Mouse (Mus musculus): ENCODE data around the gene Zbtb12. TPM values are rescaled to one million over a fixed set of nuclear protein-coding genes. Genes with fewer than 3 reads are reported as not detected.
A peak's percentile ranks its signal among the peaks of the same experiment; 100 is the strongest.

Zbtb12 gene
- polyA plus RNA-seq, 1 experiment from 2014 or later, result 8.0 TPM

Small RNA genes lying within 50 kb of the gene (microRNA-seq; reads per million reads assigned to microRNA genes)
- gene Mir6970 (not detected), gene Mir6971 (3.3 reads per million, percentile 12 among the genes with 10 or more reads in this experiment), gene Mir6972 (not detected)

Other genes with a start within 250 kb of the Zbtb12 start
- gene Prrt1, start 249.9 kb upstream of the Zbtb12 start, polyA plus RNA-seq (2015; fragmentation: Nextera tagmentation; extraction: Ambion mirVana), result 5.0 and 10.4 TPM in 2 replicates
- gene Fkbpl, start 234.7 kb upstream of the Zbtb12 start, polyA plus RNA-seq (2015; fragmentation: Nextera tagmentation; extraction: Ambion mirVana), result 14.6 and 16.7 TPM in 2 replicates
- gene Atf6b, start 232.3 kb upstream of the Zbtb12 start, polyA plus RNA-seq (2015; fragmentation: Nextera tagmentation; extraction: Ambion mirVana), result 111 and 119 TPM in 2 replicates
- gene Tnxb, start 208.9 kb upstream of the Zbtb12 start, polyA plus RNA-seq (2015; fragmentation: Nextera tagmentation; extraction: Ambion mirVana), result 0.08 and 0.09 TPM in 2 replicates
- gene C4b, start 135.6 kb upstream of the Zbtb12 start, polyA plus RNA-seq (2015; fragmentation: Nextera tagmentation; extraction: Ambion mirVana), result 0.16 TPM in 1 of 2 replicates, not detected in the other
- gene Cyp21a1, start 74.9 kb upstream of the Zbtb12 start, polyA plus RNA-seq (2015; fragmentation: Nextera tagmentation; extraction: Ambion mirVana), result not detected in 2 replicates
- gene Stk19, start 42.5 kb upstream of the Zbtb12 start, polyA plus RNA-seq (2015; fragmentation: Nextera tagmentation; extraction: Ambion mirVana), result 33.4 and 50.4 TPM in 2 replicates
- gene Dxo, start 42.5 kb upstream of the Zbtb12 start, polyA plus RNA-seq (2015; fragmentation: Nextera tagmentation; extraction: Ambion mirVana), result 64.8 and 75.6 TPM in 2 replicates
- 65.6 and 67.5 TPM in 2 replicates for gene Skiv2l, start 29.3 kb upstream of the Zbtb12 start, polyA plus RNA-seq (2015; fragmentation: Nextera tagmentation; extraction: Ambion mirVana)
- 87.5 and 97.7 TPM in 2 replicates for gene Nelfe, start 29.1 kb upstream of the Zbtb12 start, polyA plus RNA-seq (2015; fragmentation: Nextera tagmentation; extraction: Ambion mirVana)
- 1.1 and 1.3 TPM in 2 replicates for gene Cfb, start 17.0 kb upstream of the Zbtb12 start, polyA plus RNA-seq (2015; fragmentation: Nextera tagmentation; extraction: Ambion mirVana)
- 0.29 TPM in 1 of 2 replicates, not detected in the other for gene Gm20547, start 2.6 kb downstream of the Zbtb12 start, polyA plus RNA-seq (2015; fragmentation: Nextera tagmentation; extraction: Ambion mirVana)
- gene C2, start 18.8 kb downstream of the Zbtb12 start, polyA plus RNA-seq (2015; fragmentation: Nextera tagmentation; extraction: Ambion mirVana), result 1.6 and 1.7 TPM in 2 replicates
- 107 and 121 TPM in 2 replicates for gene Ehmt2, start 19.0 kb downstream of the Zbtb12 start, polyA plus RNA-seq (2015; fragmentation: Nextera tagmentation; extraction: Ambion mirVana)
- gene Slc44a4, start 35.0 kb downstream of the Zbtb12 start, polyA plus RNA-seq (2015; fragmentation: Nextera tagmentation; extraction: Ambion mirVana), result 0.09 TPM in 1 of 2 replicates, not detected in the other
- 31.8 and 36.8 TPM in 2 replicates for gene Neu1, start 51.8 kb downstream of the Zbtb12 start, polyA plus RNA-seq (2015; fragmentation: Nextera tagmentation; extraction: Ambion mirVana)
- gene Hspa1b, start 79.8 kb downstream of the Zbtb12 start, polyA plus RNA-seq (2015; fragmentation: Nextera tagmentation; extraction: Ambion mirVana), result 0.14 TPM in 1 of 2 replicates, not detected in the other
- gene Gm20481, start 90.4 kb downstream of the Zbtb12 start, polyA plus RNA-seq (2015; fragmentation: Nextera tagmentation; extraction: Ambion mirVana), result not detected in 2 replicates
- 3.3 and 5.2 TPM in 2 replicates for gene Hspa1a, start 92.7 kb downstream of the Zbtb12 start, polyA plus RNA-seq (2015; fragmentation: Nextera tagmentation; extraction: Ambion mirVana)
- gene Hspa1l, start 93.2 kb downstream of the Zbtb12 start, polyA plus RNA-seq (2015; fragmentation: Nextera tagmentation; extraction: Ambion mirVana), result 1.5 and 1.7 TPM in 2 replicates
- gene Lsm2, start 102.4 kb downstream of the Zbtb12 start, polyA plus RNA-seq (2015; fragmentation: Nextera tagmentation; extraction: Ambion mirVana), result 119 and 121 TPM in 2 replicates
- gene Vars, start 121.5 kb downstream of the Zbtb12 start, polyA plus RNA-seq (2015; fragmentation: Nextera tagmentation; extraction: Ambion mirVana), result 81.7 and 85.2 TPM in 2 replicates
- 0.12 and 0.14 TPM in 2 replicates for gene Vwa7, start 137.1 kb downstream of the Zbtb12 start, polyA plus RNA-seq (2015; fragmentation: Nextera tagmentation; extraction: Ambion mirVana)
- 2.2 and 2.7 TPM in 2 replicates for gene Sapcd1, start 148.5 kb downstream of the Zbtb12 start, polyA plus RNA-seq (2015; fragmentation: Nextera tagmentation; extraction: Ambion mirVana)
- gene Msh5, start 167.3 kb downstream of the Zbtb12 start, polyA plus RNA-seq (2015; fragmentation: Nextera tagmentation; extraction: Ambion mirVana), result 3.1 and 3.4 TPM in 2 replicates
- 79.3 and 85.5 TPM in 2 replicates for gene Clic1, start 170.5 kb downstream of the Zbtb12 start, polyA plus RNA-seq (2015; fragmentation: Nextera tagmentation; extraction: Ambion mirVana)
- gene Ddah2, start 179.6 kb downstream of the Zbtb12 start, polyA plus RNA-seq (2015; fragmentation: Nextera tagmentation; extraction: Ambion mirVana), result 484 and 489 TPM in 2 replicates
- gene Ly6g6c, start 185.9 kb downstream of the Zbtb12 start, polyA plus RNA-seq (2015; fragmentation: Nextera tagmentation; extraction: Ambion mirVana), result not detected in 2 replicates
- gene Mpig6b, start 186.7 kb downstream of the Zbtb12 start, polyA plus RNA-seq (2015; fragmentation: Nextera tagmentation; extraction: Ambion mirVana), result 0.24 TPM in 1 of 2 replicates, not detected in the other
- 11.8 and 12.3 TPM in 2 replicates for gene Ly6g6e, start 197.4 kb downstream of the Zbtb12 start, polyA plus RNA-seq (2015; fragmentation: Nextera tagmentation; extraction: Ambion mirVana)
- 1.2 and 1.6 TPM in 2 replicates for gene Ly6g6d, start 198.6 kb downstream of the Zbtb12 start, polyA plus RNA-seq (2015; fragmentation: Nextera tagmentation; extraction: Ambion mirVana)
- not detected in 2 replicates for gene Ly6g6f, start 206.1 kb downstream of the Zbtb12 start, polyA plus RNA-seq (2015; fragmentation: Nextera tagmentation; extraction: Ambion mirVana)
- 93.1 and 109 TPM in 2 replicates for gene Abhd16a, start 209.8 kb downstream of the Zbtb12 start, polyA plus RNA-seq (2015; fragmentation: Nextera tagmentation; extraction: Ambion mirVana)
- not detected in 2 replicates for gene Ly6g5c, start 228.8 kb downstream of the Zbtb12 start, polyA plus RNA-seq (2015; fragmentation: Nextera tagmentation; extraction: Ambion mirVana)
- 0.62 and 1.3 TPM in 2 replicates for gene Ly6g5b, start 235.9 kb downstream of the Zbtb12 start, polyA plus RNA-seq (2015; fragmentation: Nextera tagmentation; extraction: Ambion mirVana)
- 29.6 and 29.8 TPM in 2 replicates for gene Gpank1, start 242.0 kb downstream of the Zbtb12 start, polyA plus RNA-seq (2015; fragmentation: Nextera tagmentation; extraction: Ambion mirVana)
- gene Csnk2b, start 242.6 kb downstream of the Zbtb12 start, polyA plus RNA-seq (2015; fragmentation: Nextera tagmentation; extraction: Ambion mirVana), result 308 and 320 TPM in 2 replicates
- gene D17H6S53E, start 246.9 kb downstream of the Zbtb12 start, polyA plus RNA-seq (2015; fragmentation: Nextera tagmentation; extraction: Ambion mirVana), result 6.1 and 8.6 TPM in 2 replicates